Mouse (Mus musculus) thymus, postnatal 10 days (tissue): Measurements from ENCODE around the gene Polh.
A peak's percentile ranks its signal among the peaks of the same experiment; 100 is the strongest.

Source experiments
- DNase-seq, 2 experiments: peaks; one replicate each; pipeline ENCODE4 v3.0.0; 2021; ENCODE audit warnings: low spot score in 2 of 2

Gene Polh

DNA sequence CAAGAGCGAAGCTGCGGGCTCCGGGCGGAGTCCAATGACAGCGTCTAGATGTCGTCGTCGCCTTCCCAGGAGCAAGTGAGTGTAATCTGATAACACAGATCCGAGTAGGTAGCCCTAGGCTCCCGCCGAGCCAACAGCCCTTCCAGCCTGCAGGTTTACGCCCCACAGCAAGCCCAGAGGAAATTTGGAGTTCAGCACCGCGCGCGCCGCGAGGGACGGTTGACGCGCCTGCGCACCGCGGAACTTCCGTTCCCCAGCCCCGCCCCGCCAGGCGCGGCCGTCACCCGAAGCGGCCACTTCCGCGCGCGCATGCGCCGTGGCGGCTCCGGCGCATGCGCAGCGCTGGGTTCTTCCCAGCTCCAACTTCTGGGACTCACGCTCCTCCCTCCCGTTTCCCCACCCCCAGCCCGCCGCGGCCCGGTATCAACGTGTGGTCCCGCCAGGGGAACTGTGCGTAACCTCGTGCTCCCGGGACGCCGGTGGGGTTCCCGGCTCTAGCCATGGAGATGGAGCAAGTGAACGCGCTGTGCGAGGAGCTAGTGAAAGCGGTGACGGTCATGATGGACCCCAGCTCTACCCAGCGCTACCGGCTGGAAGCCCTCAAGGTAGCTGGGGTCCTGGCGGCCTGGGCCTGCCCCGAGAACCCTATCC lies at the start of gene Polh, which contains the start of gene Xpo5:
Polh (minus strand) TSS at position 225 of the 651 bp plus-strand sequence.
Xpo5 (plus strand) TSS at position 362 of the 651 bp plus-strand sequence.
- peak; percentile 89 to 94 for DNase-seq

DNA sequence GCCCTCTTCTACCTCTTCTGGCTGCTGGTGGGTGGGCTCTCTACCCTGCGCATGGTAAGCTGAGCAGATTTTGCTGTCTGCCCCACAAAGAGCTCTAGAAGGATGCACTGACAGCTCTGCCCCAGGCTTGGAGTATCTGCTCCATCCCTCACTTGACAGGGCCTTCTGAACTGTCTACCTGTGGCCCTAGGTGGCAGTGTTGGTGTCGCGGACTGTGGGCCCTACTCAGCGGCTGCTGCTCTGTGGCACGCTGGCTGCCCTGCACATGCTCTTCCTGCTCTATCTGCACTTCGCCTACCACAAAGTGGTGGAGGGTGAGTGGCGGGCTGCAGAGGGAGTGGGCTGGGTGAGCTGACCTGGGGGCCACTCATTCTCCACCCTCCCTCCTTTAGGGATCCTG lies 48.7 kb upstream of the Polh start:
- no peak for DNase-seq

DNA sequence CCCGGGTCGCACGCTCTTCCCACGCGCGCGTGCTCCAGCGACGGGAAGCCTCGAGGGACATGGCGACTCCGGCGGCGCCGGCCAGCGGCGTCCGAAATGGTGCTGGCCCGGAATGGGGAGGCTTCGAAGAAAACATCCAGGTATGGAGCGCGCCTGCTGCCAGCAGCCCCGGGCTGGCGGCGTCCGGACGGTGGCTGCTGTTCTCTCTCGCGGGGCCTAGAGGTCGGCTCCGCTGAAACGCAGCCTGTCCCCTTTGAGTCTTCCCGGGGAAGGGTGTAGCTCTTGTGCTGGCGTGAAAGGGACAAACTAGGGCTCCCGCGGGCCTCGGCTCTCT lies 45.7 kb upstream of the Polh start:
- peak in 1 of 2 experiments; percentile 22 for DNase-seq

DNA sequence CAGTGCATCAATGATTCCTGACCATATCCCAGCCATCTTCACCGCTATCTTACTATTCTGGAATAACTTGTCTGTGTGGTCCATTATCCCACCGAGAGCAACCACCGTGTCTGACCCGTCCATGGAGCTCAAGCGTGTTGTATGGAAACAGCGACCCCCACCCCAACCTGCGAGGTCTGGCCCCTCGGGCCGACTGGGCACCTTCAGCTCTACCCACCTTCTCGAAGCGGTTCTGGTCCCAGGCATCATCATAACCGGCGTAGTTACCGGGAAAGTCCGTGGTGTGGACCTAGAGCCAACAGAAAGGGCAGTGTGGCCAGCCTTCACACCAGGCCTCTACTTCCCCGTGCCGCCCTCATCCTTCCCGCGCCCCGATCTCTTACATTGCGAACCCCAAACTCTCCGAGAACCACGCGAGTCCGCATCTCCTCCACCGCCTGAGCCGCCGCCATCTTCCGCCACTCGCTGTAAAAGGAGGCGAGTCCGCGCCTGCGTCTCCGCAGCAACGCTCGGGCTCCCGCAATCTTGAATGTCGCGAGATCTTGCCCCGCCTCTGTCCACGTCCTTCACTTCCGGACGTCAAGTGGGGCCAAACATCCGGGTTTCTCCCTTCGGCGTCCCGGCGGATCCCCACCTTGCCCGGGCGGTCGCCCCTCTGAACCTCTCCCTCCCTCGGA lies 45.2 kb upstream of the Polh start, which contains the start of the genes Polr1c and Yipf3:
Polr1c (minus strand) TSS at position 543 of the 677 bp plus-strand sequence.
Yipf3 (plus strand) TSS at position 569 of the 677 bp plus-strand sequence.
- DNase-seq = peak; percentile 89 to 91

DNA sequence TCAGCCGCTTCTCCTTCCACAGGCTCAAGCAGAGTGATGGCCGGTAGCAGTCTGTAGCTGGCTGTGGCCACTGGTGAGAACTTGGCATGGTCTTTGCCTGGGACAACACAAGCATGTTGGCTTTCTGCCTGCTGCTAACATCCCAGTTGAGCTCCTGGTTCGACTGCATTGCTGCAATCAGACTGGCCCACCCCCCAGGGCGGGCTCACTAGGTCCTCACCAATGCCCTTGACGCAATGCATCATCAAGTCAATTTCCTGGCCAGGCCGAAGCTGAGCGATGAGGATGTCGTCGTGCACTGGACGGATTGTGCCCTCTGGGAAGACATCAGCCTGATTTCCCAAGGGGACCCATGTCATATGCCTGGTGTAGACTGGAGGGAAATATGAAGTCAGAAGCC lies 42.1 kb upstream of the Polh start:
- no peak for DNase-seq

DNA sequence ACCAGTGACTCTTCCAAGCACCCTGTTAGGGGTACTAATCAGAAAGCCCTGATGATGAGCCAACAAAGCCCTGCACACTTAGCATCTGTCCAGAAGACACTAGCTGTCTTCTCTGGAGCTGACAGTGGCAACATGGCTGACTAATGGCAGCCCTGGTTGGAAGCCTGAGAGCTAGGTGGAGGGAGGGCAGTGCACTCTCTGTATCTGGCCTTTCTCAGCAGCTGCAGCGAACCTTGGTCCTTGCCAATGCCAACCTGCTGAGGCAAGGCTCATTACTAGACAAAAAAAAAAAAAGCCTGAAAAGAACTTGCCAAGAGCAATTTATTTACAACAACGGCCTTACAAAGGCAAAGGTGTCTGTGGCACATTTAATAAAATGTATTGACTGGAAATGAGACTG lies 41.2 kb upstream of the Polh start:
- DNase-seq = no peak

DNA sequence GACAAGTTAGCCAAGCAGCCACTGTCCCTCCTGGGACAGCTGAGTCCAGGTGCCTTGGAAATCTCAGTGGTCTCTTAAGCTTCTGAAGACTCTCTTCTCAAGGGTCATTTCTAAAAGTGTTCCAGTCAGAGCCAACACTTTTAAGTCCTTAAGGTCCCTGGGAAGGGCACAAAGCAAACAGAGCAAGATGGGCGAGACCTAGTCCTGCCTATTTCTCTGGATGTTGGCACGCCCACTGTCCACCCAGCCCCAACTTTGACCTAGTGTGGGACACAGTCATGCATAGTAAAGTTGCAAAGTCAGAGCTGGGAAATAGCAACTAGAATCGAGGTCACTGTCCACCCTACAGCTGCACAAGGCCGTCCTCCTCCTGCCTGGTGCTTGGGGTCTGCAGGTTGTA lies 40.5 kb upstream of the Polh start:
- DNase-seq = no peak

DNA sequence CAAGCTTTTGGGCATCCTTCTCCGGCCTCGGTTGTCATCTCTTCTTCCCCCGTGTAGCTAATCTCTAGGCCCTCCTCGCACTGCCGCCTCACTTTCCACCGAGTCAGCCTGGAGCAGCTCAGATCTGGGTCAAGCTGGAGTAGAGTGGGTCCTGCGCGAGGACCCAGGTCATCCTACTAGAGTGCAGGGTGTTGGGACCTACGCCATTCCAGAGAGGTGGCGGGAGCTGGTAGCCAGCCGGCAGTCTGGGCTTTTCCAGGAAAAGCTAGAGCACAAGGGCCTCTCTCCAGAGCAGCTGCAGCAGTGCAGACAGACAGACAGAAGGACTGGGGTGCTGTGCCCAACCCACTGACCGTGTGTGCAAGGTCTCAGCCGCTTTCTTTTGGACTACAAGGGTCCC lies 39.8 kb upstream of the Polh start:
- DNase-seq = no peak

DNA sequence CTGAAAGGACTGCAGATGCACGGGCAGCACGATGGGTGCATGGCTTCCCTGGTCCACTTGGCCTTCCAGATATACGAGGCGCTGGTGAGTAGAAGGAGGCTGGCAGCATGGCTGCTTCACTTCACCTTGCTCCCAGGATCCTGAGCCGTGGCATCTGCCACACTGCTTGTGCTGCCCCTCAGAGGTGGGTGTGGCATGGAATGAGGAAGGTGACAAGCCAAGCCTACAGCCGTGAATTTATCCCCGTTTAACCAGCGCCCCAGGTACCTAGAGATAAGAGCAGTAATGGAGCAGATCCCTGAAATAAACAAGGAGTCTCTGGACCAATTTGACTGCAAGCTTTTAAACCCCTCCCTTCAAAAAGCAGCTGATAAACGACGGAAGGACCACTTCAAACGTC lies 39.0 kb upstream of the Polh start:
- DNase-seq = no peak

DNA sequence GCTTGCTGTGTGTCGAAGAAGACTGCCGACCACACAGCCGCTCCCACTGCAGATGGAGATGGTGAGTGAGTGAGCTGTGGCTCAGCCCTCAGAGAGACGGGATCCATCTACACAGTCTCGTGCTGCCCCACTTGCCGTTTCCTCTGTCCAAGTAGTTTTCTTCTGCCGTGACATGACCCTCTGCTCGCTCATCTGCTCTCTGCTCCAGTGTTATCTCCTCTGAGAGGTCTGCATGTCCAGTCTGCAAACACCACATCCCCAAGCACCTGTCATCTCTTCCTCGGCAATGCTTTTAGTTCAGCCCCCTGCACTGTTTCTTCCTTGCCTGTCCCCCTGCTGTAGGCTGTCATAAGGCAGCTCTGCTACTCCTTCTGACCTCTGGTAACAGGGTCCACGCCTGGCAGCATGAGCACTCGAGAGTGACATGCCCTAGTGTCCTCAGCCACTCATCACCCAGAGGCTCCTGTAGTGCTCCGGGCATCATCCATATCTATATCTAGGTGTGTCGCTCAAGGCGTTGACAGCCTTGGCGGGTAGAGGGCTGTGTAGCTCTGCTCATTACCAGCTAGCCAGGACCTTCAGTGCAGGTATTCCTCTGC lies 37.2 kb upstream of the Polh start:
- no peak for DNase-seq

DNA sequence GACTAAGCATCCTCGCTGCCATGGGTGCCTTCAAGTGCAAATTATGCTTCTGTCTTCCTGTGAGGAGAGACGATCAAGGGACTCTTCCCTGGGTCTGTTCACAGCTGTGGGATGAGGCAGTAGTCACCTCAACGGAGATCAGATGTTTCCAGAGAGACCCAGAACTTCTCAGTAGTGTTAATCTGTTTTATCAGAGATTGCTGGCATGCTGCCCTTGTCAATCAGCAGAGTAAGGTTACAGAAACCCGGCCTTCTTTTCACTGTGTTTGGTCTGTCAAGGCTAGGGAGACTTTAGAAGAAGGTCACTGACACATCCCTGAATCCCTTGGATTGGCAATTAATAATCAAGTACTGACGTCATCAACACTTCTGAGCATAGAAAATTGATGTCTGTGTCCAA lies 35.0 kb upstream of the Polh start:
- DNase-seq = no peak

DNA sequence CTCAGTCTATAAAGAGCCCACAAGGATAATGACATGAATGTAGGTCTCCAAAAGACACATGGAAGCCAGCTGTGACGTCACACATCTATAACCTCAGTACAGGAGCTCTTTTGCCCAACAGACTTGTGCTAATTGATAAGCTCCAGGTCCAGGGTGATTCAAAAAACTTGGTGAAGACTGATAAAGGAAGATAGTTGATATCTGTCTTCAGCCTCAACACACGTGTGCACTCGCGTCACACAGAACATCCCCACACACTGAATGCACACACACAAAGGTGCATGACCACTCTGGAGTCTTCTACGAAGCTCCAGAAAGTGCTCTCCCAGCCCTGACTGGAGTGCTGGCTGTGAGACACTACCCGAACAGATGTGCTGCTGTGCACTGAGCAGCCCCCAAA lies 34.6 kb upstream of the Polh start:
- DNase-seq = no peak

DNA sequence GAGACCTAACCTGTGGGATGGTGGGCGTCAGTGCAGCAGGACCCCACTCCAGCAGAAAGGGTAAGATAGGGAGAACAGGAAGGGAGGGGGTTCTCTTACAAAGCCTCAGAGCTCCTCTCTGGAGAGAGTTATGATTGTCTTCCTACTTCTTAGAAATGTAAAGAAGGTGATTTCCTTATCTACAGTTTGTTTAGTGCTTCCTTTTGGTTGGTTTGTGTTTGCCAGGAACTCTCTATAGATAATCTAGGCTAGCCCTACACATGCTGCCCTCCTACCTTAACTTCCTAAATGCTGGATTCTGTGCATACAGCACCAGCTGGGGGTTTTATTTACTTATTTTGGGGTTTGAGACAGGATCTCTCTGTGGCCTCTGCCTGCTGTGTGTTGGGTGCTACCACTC lies 33.6 kb upstream of the Polh start:
- no peak for DNase-seq

DNA sequence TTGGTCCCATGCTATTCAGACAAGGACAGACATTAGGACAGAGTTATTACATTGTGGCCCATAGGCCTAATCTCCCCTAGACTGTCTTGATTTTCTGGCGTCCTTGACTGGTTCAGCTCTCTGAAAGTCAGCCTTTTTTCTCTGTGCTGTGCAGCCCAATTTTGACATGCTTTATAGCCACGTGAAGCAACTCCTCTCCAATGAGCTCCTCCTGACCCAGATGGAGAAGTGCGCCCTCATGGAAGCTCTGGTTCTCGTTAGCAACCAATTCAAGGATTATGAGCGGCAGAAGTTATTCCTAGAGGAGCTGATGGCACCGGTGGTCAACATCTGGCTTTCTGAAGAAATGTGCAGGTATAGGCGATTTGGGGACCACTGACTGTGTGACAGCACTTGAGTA lies 25.1 kb upstream of the Polh start:
- DNase-seq = no peak

DNA sequence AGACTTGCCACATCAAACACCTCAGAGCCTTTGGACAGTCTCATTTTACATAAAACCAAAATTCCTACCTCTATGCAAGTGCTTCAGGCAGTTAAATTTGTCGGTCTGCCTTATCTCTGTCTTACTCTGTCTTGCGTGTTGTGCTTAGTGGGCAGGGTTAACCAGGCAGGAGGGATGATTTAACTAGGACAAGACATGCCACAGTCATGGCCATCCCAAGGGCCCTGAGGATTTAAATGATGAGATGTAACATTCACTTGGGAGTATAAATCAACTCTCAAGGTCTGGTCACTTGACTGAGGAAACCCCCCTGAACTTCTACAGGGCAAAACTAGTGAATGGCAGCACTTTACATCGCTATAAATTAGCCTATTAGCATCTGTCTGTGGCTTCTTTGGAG lies 19.2 kb upstream of the Polh start:
- DNase-seq = no peak

DNA sequence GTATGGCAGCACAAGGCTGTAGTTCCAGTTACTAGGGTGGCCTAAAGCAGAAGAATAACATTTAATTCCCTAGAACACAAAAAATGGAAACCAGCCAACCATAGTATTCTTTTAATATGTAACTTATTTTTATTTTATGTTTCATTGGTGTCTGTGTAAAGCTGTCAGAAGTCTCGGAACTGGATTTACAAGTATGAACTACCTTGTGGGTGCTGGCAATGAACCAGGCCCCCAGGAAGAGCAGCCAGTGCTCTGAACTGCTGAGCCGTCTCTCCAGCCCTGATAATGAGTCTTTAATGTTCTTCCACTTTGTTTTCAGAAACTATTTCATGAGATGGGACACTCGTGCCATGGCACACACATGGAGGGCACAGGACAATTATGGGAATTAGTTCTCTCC lies 8.1 kb upstream of the Polh start:
- DNase-seq = no peak

DNA sequence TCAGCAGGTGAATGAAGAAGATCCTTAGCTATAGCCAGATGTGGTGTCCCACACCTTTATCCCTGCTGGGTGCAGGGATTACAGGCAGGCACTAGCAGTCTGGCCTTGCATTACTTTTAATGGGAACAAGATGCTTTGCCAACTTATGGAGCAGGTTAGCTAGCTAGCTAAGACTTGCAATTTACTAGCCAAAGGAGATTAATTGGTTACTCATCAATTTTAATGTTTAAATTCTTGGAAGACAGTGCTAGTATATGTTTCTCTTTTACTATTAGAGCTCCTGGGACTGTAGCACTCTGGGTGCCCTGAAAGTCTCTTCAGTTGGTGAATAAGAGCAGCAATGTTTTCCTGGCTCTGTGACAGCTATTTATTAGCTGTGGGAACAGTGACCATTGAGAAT lies 4.2 kb upstream of the Polh start:
- no peak for DNase-seq

DNA sequence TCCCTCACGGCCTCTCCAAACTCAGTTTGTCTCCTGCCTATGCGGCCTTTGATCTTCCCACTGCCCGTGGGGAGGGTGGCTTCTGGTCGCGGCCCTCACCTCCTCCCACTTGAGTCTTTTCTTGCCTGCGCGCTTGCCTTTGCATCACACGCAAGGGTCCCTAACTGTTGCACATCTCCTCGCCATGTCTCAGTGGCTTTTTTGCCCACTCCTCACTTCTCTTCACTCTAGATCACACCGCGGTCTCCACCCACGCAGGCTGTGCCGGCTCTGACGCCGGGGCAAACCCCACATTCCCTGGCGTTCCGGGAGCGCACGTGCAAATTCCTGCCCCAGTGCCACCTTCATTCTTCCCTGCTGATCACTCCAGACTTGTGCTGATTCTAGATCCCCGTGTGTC lies 633 bp upstream of the Polh start:
- no peak for DNase-seq

DNA sequence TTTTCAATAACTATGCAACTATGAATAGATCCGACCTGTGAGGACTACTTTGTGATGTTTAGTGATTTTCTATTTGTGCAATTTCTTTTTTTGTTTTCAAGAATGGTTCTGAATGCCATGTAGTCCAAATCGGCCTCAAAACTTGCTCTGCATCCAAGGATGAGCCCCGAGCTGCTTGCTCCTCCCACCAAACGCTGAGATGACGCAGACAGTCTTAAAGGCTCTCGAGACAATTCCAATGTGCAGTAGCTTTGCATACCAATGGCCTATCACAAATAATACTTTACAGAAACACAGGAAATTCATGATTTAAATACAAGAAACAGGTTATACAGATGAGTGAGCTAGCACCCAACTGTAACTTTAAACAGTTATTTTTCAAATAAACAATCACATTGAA lies 1.3 kb downstream of the Polh start:
- DNase-seq = no peak

DNA sequence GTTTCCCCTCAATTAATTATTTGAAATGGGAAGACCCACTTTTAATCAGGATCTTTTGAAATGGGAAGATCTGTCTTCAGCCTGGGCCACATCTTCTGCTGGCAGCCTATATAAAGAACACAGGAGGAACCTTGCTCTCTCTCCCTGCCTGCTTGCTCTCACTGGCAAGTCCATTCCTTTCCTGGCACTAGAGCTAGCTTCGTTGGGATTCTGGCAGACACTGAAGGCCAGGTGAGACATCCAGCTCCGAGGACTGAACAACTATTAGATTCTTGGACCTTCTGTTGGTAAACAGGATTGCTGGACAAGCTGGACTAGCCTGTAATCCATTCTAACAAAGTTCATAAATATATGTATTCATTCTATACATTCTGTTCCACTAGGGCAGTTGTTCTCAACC lies 13.6 kb downstream of the Polh start:
- DNase-seq = no peak

DNA sequence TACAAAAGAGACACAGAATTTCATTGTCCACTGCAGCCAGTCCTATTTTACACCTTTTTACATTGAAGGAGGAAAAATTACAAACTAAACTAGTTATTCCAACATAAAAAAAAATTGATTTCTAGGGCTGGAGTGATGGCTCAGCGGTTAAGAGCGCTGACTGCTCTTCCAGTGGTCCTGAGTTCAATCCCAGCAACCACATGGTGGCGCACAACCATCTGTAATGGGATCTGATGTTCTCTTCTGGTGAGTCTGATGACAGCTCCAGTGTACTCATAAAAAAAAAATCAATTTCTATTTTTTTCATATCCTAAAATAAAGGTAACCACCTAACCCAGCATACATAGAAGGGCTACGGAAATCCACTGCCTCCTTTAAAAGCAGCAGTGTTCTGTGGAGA lies 20.2 kb downstream of the Polh start:
- no peak for DNase-seq

DNA sequence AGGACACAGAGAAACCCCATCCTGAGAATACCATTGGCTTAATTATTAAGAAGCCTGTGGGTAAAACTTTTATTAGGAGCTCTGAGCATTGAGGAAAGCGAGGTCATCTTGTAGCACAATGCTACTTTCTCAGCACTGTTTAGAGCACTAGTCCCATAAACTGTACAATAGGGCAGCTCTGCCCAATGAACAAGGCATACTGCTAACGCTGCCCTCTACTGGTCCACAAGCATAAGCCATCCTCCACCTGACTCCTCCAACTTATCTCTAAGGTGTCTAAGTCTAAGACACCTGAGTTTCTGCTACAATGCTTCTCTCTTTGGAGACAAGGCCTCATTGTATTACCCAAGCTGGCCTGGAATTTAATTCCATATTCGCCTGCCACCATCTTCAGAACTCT lies 31.9 kb downstream of the Polh start:
- peak in 1 of 2 experiments; percentile 63 for DNase-seq

DNA sequence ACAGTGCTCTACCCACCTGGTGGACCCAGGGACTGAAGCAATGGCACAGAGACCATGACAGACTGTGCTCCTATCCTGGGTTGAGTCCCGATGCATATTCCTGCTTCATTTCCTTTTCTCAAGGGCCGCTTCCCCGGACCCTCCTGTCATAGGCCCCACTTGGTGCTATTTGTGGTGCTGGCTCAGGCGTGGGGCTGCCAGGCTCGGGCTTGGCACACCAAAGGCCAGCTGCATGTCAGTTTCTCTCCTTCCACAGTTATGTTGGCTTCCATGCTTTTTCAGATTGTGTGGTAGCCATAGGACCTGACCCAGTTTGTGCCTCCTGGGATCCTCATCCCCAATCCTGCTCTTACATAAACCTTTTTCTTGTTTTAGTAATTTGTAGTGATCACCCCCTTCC lies 33.7 kb downstream of the Polh start:
- DNase-seq = no peak
